Mouse (Mus musculus): ENCODE results near the gene Bmper. TPM values are rescaled to one million over a fixed set of nuclear protein-coding genes. Genes with fewer than 3 reads are reported as not detected.

The Bmper gene
- polyA plus RNA-seq, 1 experiment from 2014 or later = 30.6 TPM

DNA sequence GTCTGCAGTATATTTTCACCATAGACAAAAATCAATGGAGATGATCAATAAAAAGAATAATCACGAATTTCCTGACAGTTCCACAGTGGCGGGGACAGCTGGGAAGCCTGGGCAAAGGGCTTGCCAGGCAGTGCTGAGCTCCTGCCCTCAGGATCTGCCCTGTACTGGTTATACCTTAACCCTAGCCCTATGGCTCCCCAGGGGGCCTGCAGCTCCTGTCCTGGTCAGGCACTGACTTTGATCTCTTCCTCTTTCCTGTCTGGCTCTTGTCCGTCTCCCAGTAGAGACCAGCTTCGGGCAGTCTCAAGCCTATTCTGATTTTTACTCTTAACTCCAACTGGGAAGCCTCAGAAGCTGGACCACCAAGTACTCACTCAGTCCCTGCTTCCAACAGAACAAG, 22.0 kb upstream of the Bmper start:
- H3K36me3 ChIP-seq (ENCODE audit: control insufficient read depth, insufficient read depth, low read length) = no peaks in the 10 kb centered on the region
- no peak overlapping the region for H3K9ac ChIP-seq (ENCODE audit: low read length)
- no peaks in the 10 kb centered on the region; the same call in 1 of the 2 replicates for H3K4me1 ChIP-seq (replicated peaks; ENCODE audit: control insufficient read depth, insufficient read depth, low read length)
- 0 out of 2 replicates have a peak, but pooled peaks cover 2% of the 10 kb centered on the region for H3K9me3 ChIP-seq (ENCODE audit: control insufficient read depth, low read length)
- no peak overlapping the region for H3K4me3 ChIP-seq (ENCODE audit: low read length)
- 81% methylated on average over 4 of the region's 4 CpGs for WGBS
- no peak overlapping the region for H3K4me2 ChIP-seq (ENCODE audit: low read depth, low read length)
- peak overlapping the region; percentile 51 for H3K27ac ChIP-seq (ENCODE audit: low read length)
- ATAC-seq (ENCODE audit: low read depth) = 0 out of 2 replicates have a peak, but pooled peaks have one; percentile 19
- no peaks in the 10 kb centered on the region for H3K27me3 ChIP-seq (ENCODE audit: control insufficient read depth, insufficient read depth, low read depth, low read length)

GRCm38 (mm10) chr9:23202431-23202830, 20.4 kb upstream of the Bmper start:
- WGBS = 74% methylated on average over 4 of the region's 4 CpGs
- no peaks in the 10 kb centered on the region; the same call in 1 of the 2 replicates for H3K4me1 ChIP-seq (replicated peaks; ENCODE audit: control insufficient read depth, insufficient read depth, low read length)
- H3K27me3 ChIP-seq (ENCODE audit: control insufficient read depth, insufficient read depth, low read depth, low read length) = no peaks in the 10 kb centered on the region
- no peak overlapping the region for H3K4me2 ChIP-seq (ENCODE audit: low read depth, low read length)
- no peak overlapping the region for H3K9ac ChIP-seq (ENCODE audit: low read length)
- H3K27ac ChIP-seq (ENCODE audit: low read length) = no peak overlapping the region
- no peaks in the 10 kb centered on the region for H3K36me3 ChIP-seq (ENCODE audit: control insufficient read depth, insufficient read depth, low read length)
- no peak overlapping the region for H3K4me3 ChIP-seq (ENCODE audit: low read length)
- H3K9me3 ChIP-seq (ENCODE audit: control insufficient read depth, low read length) = 0 out of 2 replicates have a peak, but pooled peaks cover 2% of the 10 kb centered on the region
- no peak for ATAC-seq (ENCODE audit: low read depth)

DNA sequence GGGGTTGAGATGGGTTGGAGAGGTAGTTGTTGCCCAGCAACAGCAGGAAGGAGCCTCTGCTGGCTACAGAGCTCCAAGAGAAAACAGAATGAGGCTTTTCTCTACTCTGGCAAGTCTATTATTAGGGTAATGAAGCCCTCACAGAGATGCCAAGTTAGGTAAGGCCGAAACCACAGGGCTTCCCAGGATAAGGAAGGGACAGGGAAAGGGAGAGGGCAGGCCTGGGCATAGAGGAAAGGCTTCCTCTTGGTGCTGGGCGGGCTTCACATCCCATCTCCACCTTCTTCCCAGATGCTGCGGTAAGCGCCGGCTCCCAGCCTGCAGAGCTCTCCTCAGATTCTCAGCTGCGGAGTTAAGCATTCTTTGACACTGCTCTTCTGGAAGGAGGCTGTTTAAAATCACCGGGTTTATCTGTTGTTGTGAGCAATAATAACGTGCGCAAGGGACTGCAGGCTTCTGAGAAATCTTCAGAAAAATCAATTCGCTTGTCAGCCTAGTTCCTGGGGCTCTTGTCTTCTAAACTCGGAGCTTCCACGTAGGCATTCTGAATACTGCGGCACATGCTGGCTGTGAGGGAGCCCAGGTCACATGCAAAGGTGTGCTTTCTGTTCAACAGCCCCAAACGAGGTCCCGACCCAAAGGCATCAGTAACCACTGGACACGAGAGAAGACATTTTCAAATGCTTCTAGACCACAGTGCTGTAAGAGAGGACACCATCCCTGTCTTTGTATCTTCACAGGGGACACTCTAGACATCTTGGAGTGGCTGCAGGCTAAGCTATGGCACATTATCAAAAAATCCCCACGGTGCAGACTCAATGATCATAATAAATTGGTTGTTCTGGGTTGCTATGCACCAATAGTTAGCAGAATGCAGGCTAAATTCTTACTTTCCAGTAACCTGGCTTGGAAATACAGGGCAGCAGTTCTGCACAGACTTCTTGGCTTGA, 18.3 kb upstream of the Bmper start:
- Histone ChIP-seq H3K4me2 (ENCODE audit: low read depth, low read length) (no peak overlapping the region), H3K4me3 (ENCODE audit: low read length) (no peak overlapping the region), H3K9me3 (ENCODE audit: control insufficient read depth, low read length) (0 out of 2 replicates have a peak, but pooled peaks cover 2% of the 10 kb centered on the region), H3K4me1 (replicated peaks; ENCODE audit: control insufficient read depth, insufficient read depth, low read length) (no peaks in the 10 kb centered on the region; the same call in 1 of the 2 replicates), H3K27me3 (ENCODE audit: control insufficient read depth, insufficient read depth, low read depth, low read length) (no peaks in the 10 kb centered on the region), H3K9ac (ENCODE audit: low read length) (no peak overlapping the region), H3K27ac (ENCODE audit: low read length) (no peak overlapping the region), H3K36me3 (ENCODE audit: control insufficient read depth, insufficient read depth, low read length) (no peaks in the 10 kb centered on the region)
- WGBS = 22% methylated on average over 17 of the region's 17 CpGs
- no peak for ATAC-seq (ENCODE audit: low read depth)

- no peaks in the 10 kb centered on the region for H3K36me3 ChIP-seq (ENCODE audit: control insufficient read depth, insufficient read depth, low read length)
- no peak overlapping the region for H3K9ac ChIP-seq (ENCODE audit: low read length)
- no peak for ATAC-seq (ENCODE audit: low read depth)
- no peaks in the 10 kb centered on the region for H3K27me3 ChIP-seq (ENCODE audit: control insufficient read depth, insufficient read depth, low read depth, low read length)
- no peak overlapping the region for H3K4me2 ChIP-seq (ENCODE audit: low read depth, low read length)
- no peak overlapping the region for H3K4me3 ChIP-seq (ENCODE audit: low read length)
- no peaks in the 10 kb centered on the region; the same call in 1 of the 2 replicates for H3K4me1 ChIP-seq (replicated peaks; ENCODE audit: control insufficient read depth, insufficient read depth, low read length)
- H3K9me3 ChIP-seq (ENCODE audit: control insufficient read depth, low read length) = no peaks in the 10 kb centered on the region
- WGBS = 35% methylated on average over 3 of the region's 3 CpGs
- no peak overlapping the region for H3K27ac ChIP-seq (ENCODE audit: low read length)
These were observed 17.6 kb upstream of the Bmper start for GRCm38 (mm10) chr9:23205304-23205703.

DNA sequence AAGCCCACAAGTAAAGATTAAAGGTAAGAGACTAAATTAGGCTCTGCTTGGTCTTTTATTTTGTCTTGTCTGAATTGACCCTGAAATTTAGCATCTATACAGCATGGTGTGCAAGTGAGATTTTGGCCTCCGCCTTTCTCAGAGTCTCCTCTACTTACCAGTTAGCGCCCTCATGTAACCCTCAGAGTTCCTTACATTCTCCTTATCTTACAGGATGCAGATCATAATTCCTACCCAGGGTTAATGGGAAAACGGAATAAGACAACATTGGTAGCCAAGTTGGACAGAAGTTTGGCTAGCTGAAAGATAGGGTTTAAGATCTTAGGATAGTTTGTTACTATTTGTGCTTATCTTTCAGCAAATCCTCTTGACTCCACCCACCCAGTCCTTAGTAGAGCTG, 17.1 kb upstream of the Bmper start:
- no peak for ATAC-seq (ENCODE audit: low read depth)

DNA sequence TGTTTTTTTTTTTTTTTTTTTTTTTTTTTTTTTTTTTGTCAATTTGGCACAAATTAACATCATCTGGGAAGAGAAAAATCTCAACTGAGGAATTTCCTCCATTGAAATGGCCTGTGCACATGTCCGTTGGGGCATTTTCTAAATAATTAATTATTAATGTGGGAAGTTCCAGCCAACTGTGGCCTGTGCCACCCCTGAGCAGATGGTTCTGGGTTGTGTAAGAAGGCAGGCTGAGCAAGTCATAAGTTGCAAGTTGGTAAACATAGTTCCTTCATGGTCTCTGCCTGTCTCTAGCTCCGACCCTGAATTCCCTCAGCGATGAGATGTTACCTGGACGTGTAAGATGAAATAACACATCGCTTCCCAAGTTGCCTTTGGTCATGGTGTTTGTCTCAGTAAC, 16.7 kb upstream of the Bmper start:
- Histone ChIP-seq H3K36me3 (ENCODE audit: control insufficient read depth, insufficient read depth, low read length) (no peaks in the 10 kb centered on the region), H3K9me3 (ENCODE audit: control insufficient read depth, low read length) (no peaks in the 10 kb centered on the region), H3K4me3 (ENCODE audit: low read length) (no peak overlapping the region), H3K4me2 (ENCODE audit: low read depth, low read length) (no peak overlapping the region), H3K27ac (ENCODE audit: low read length) (no peak overlapping the region), H3K4me1 (replicated peaks; ENCODE audit: control insufficient read depth, insufficient read depth, low read length) (no peaks in the 10 kb centered on the region), H3K27me3 (ENCODE audit: control insufficient read depth, insufficient read depth, low read depth, low read length) (no peaks in the 10 kb centered on the region), H3K9ac (ENCODE audit: low read length) (no peak overlapping the region)
- no peak for ATAC-seq (ENCODE audit: low read depth)
- 91% methylated on average over 5 of the region's 5 CpGs for WGBS

More for the DNA sequence above, 17.1 kb upstream of the Bmper start:
- H3K4me1 ChIP-seq (replicated peaks; ENCODE audit: control insufficient read depth, insufficient read depth, low read length) = no peaks in the 10 kb centered on the region; the same call in 1 of the 2 replicates
- H3K9ac ChIP-seq (ENCODE audit: low read length) = no peak overlapping the region
- H3K27me3 ChIP-seq (ENCODE audit: control insufficient read depth, insufficient read depth, low read depth, low read length) = no peaks in the 10 kb centered on the region
- no peak overlapping the region for H3K27ac ChIP-seq (ENCODE audit: low read length)
- 80% methylated on average over 3 of the region's 3 CpGs for WGBS
- no peaks in the 10 kb centered on the region for H3K9me3 ChIP-seq (ENCODE audit: control insufficient read depth, low read length)
- no peaks in the 10 kb centered on the region for H3K36me3 ChIP-seq (ENCODE audit: control insufficient read depth, insufficient read depth, low read length)
- no peak overlapping the region for H3K4me2 ChIP-seq (ENCODE audit: low read depth, low read length)
- H3K4me3 ChIP-seq (ENCODE audit: low read length) = no peak overlapping the region

GRCm38 (mm10) chr9:23212303-23212702, 10.6 kb upstream of the Bmper start:
- no peaks in the 10 kb centered on the region for H3K9me3 ChIP-seq (ENCODE audit: control insufficient read depth, low read length)
- H3K27me3 ChIP-seq (ENCODE audit: control insufficient read depth, insufficient read depth, low read depth, low read length) = no peaks in the 10 kb centered on the region
- WGBS = 4% methylated on average over 11 of the region's 11 CpGs

GRCm38 (mm10) chr9:23219754-23220153, 3.1 kb upstream of the Bmper start:
- H3K4me3 ChIP-seq (ENCODE audit: low read length) = no peak overlapping the region
- 48% methylated on average over 3 of the region's 3 CpGs for WGBS
- no peak overlapping the region for H3K4me2 ChIP-seq (ENCODE audit: low read depth, low read length)

More at GRCm38 (mm10) chr9:23212303-23212702, 10.6 kb upstream of the Bmper start:
- Histone ChIP-seq H3K4me3 (ENCODE audit: low read length) (no peak overlapping the region), H3K36me3 (ENCODE audit: control insufficient read depth, insufficient read depth, low read length) (no peaks in the 10 kb centered on the region), H3K4me1 (replicated peaks; ENCODE audit: control insufficient read depth, insufficient read depth, low read length) (no peaks in the 10 kb centered on the region), H3K4me2 (ENCODE audit: low read depth, low read length) (no peak overlapping the region), H3K27ac (ENCODE audit: low read length) (no peak overlapping the region), H3K9ac (ENCODE audit: low read length) (no peak overlapping the region)
- peak; percentile 84; the same call in 1 of the 2 replicates for ATAC-seq (ENCODE audit: low read depth)

GRCm38 (mm10) chr9:23221976-23222375, 900 bp upstream of the Bmper start:
- H3K27ac ChIP-seq (ENCODE audit: low read length) = no peak overlapping the region
- H3K36me3 ChIP-seq (ENCODE audit: control insufficient read depth, insufficient read depth, low read length) = no peaks in the 10 kb centered on the region
- whole genome bisulfite sequencing = 21% methylated on average over 5 of the region's 5 CpGs

More at GRCm38 (mm10) chr9:23219754-23220153, 3.1 kb upstream of the Bmper start:
- Histone ChIP-seq H3K9ac (ENCODE audit: low read length) (no peak overlapping the region), H3K9me3 (ENCODE audit: control insufficient read depth, low read length) (no peaks in the 10 kb centered on the region), H3K36me3 (ENCODE audit: control insufficient read depth, insufficient read depth, low read length) (no peaks in the 10 kb centered on the region), H3K27ac (ENCODE audit: low read length) (no peak overlapping the region), H3K27me3 (ENCODE audit: control insufficient read depth, insufficient read depth, low read depth, low read length) (peaks cover 19% of the 10 kb centered on the region), H3K4me1 (replicated peaks; ENCODE audit: control insufficient read depth, insufficient read depth, low read length) (peaks cover 5% of the 10 kb centered on the region; the same call in 1 of the 2 replicates)
- ATAC-seq (ENCODE audit: low read depth) = no peak

More at GRCm38 (mm10) chr9:23221976-23222375, 900 bp upstream of the Bmper start:
- ATAC-seq (ENCODE audit: low read depth) = no peak
- Histone ChIP-seq H3K9ac (ENCODE audit: low read length) (peak overlapping the region; percentile 83), H3K9me3 (ENCODE audit: control insufficient read depth, low read length) (no peaks in the 10 kb centered on the region), H3K4me2 (ENCODE audit: low read depth, low read length) (peak overlapping the region; percentile 95), H3K27me3 (ENCODE audit: control insufficient read depth, insufficient read depth, low read depth, low read length) (peaks cover 26% of the 10 kb centered on the region), H3K4me1 (replicated peaks; ENCODE audit: control insufficient read depth, insufficient read depth, low read length) (peaks cover 5% of the 10 kb centered on the region; the same call in 1 of the 2 replicates), H3K4me3 (ENCODE audit: low read length) (peak overlapping the region; percentile 77)

Measured in lung, embryonic 16.5 days (tissue).